Mouse (Mus musculus): ENCODE measurements around the gene Ggt6. TPM values are rescaled to one million over a fixed set of nuclear protein-coding genes. Genes with fewer than 3 reads are reported as not detected.
"Not testable (repeated sequence)": the region's sequence is repeated elsewhere in the genome, so short reads cannot be mapped to it uniquely, and the experiment has no call there.

The Ggt6 gene
- total RNA-seq, 2 experiments from 2014 or later: 0.28 to 1.0 TPM

- intact Hi-C loops (cut with DNase I): loop anchor here (2.0 kb wide), 1 partner anchor 131 kb away; no protein-coding TSS in a partner anchor
- DNase-seq: no peak
Observed at GRCm38 (mm10) chr11:72436271-72436670, 945 bp downstream of the Ggt6 start.

- intact Hi-C loops (cut with DNase I): loop anchor here (2.0 kb wide), 1 partner anchor 130 kb away; no protein-coding TSS in a partner anchor
- DNase-seq: no peak
Observed at GRCm38 (mm10) chr11:72436756-72437650, 1.7 kb downstream of the Ggt6 start.

- intact Hi-C loops (cut with DNase I): no loop called here
- no peak for DNase-seq
Observed at GRCm38 (mm10) chr11:72438411-72438810, 3.1 kb downstream of the Ggt6 start.

- intact Hi-C loops (cut with DNase I): loop anchor here (5.0 kb wide), 1 partner anchor 52 kb away; no protein-coding TSS in a partner anchor
- not testable (repeated sequence) for DNase-seq
Observed at GRCm38 (mm10) chr11:72440597-72440964, 5.3 kb downstream of the Ggt6 start.

- DNase-seq: peak; percentile 99
- intact Hi-C loops (cut with DNase I): loop anchor here (5.0 kb wide), 1 partner anchor 51 kb away; no protein-coding TSS in a partner anchor
Observed at GRCm38 (mm10) chr11:72440965-72441664, 5.8 kb downstream of the Ggt6 start, which contains the start of gene Mybbp1a. Gene Mybbp1a (plus strand): TSS chr11:72441355.

- DNase-seq: no peak
Observed at GRCm38 (mm10) chr11:72446311-72447105, 11.2 kb downstream of the Ggt6 start.

GRCm38 (mm10) chr11:72447475-72447874 lies 12.1 kb downstream of the Ggt6 start:
- intact Hi-C loops (cut with DNase I): no loop called here

More at GRCm38 (mm10) chr11:72446311-72447105, 11.2 kb downstream of the Ggt6 start:
- intact Hi-C loops (cut with DNase I): no loop called here

GRCm38 (mm10) chr11:72452140-72452665 lies 16.9 kb downstream of the Ggt6 start:
- intact Hi-C loops (cut with DNase I): no loop called here
- DNase-seq: no peak

More at GRCm38 (mm10) chr11:72447475-72447874, 12.1 kb downstream of the Ggt6 start:
- no peak for DNase-seq

GRCm38 (mm10) chr11:72453105-72453953 lies 18.0 kb downstream of the Ggt6 start:
- DNase-seq: no peak
- intact Hi-C loops (cut with DNase I): no loop called here

- intact Hi-C loops (cut with DNase I): no loop called here
- DNase-seq: no peak
Observed at GRCm38 (mm10) chr11:72455694-72456093, 20.4 kb downstream of the Ggt6 start.

- DNase-seq: no peak
- intact Hi-C loops (cut with DNase I): no loop called here
Observed at GRCm38 (mm10) chr11:72457995-72458496, 22.7 kb downstream of the Ggt6 start.

GRCm38 (mm10) chr11:72458502-72458901 lies 23.2 kb downstream of the Ggt6 start:
- no peak for DNase-seq
- intact Hi-C loops (cut with DNase I): no loop called here

GRCm38 (mm10) chr11:72461500-72461981 lies 26.2 kb downstream of the Ggt6 start:
- DNase-seq: no peak
- intact Hi-C loops (cut with DNase I): no loop called here

GRCm38 (mm10) chr11:72464821-72465220 lies 29.5 kb downstream of the Ggt6 start:
- no peak for DNase-seq
- intact Hi-C loops (cut with DNase I): no loop called here

- intact Hi-C loops (cut with DNase I): no loop called here
Observed at GRCm38 (mm10) chr11:72465978-72466693, 30.8 kb downstream of the Ggt6 start.

GRCm38 (mm10) chr11:72466694-72467507 lies 31.6 kb downstream of the Ggt6 start:
- no peak for DNase-seq

More at GRCm38 (mm10) chr11:72465978-72466693, 30.8 kb downstream of the Ggt6 start:
- no peak for DNase-seq

GRCm38 (mm10) chr11:72468525-72468924 lies 33.2 kb downstream of the Ggt6 start:
- intact Hi-C loops (cut with DNase I): no loop called here
- DNase-seq: no peak

More at GRCm38 (mm10) chr11:72466694-72467507, 31.6 kb downstream of the Ggt6 start:
- intact Hi-C loops (cut with DNase I): no loop called here
